Mouse (Mus musculus) limb, embryonic 13.5 days (tissue): ENCODE data around the gene Ikbke. TPM values are rescaled to one million over a fixed set of nuclear protein-coding genes. Genes with fewer than 3 reads are reported as not detected.

Experiments used
- ATAC-seq: fragments of 200-750 bp; cut with Nextera tagmentation; 2 replicates; pipeline ENCODE4 v1.8.0; 2017; ENCODE audit warnings: low read depth, moderate number of reproducible peaks, moderate TSS enrichment; ENCODE audit not compliant: low FRiP score
- H3K27ac ChIP-seq: fragments of 300-500 bp; sonication (generic); 2 replicates; pipeline ENCODE4 v1.5.1; 2015; ENCODE audit warnings: inconsistent platforms, mild to moderate bottlenecking, moderate library complexity
- H3K27me3 ChIP-seq: fragments of 300-500 bp; sonication (generic); 2 replicates; pipeline ENCODE4 v1.6.1; 2015; ENCODE audit warnings: mild to moderate bottlenecking, inconsistent platforms
- H3K36me3 ChIP-seq: fragments of 300-500 bp; sonication (generic); 2 replicates; pipeline ENCODE4 v1.6.1; 2015; ENCODE audit warnings: inconsistent platforms, mild to moderate bottlenecking, moderate library complexity
- H3K4me1 ChIP-seq: fragments of 300-500 bp; sonication (generic); 2 replicates; pipeline ENCODE4 v1.6.1; 2015; ENCODE audit warnings: inconsistent platforms
- H3K4me2 ChIP-seq: fragments of 300-500 bp; sonication (generic); replicated peaks from 2 replicates; pipeline ENCODE4 v1.6.1; 2015; ENCODE audit warnings: inconsistent platforms, mild to moderate bottlenecking, moderate library complexity
- H3K4me3 ChIP-seq: fragments of 300-500 bp; sonication (generic); 2 replicates; pipeline ENCODE4 v1.5.1; 2015; ENCODE audit warnings: moderate library complexity, mild to moderate bottlenecking, inconsistent platforms
- H3K9ac ChIP-seq: fragments of 300-500 bp; sonication (generic); 2 replicates; pipeline ENCODE4 v1.6.1; 2015; ENCODE audit warnings: mild to moderate bottlenecking, inconsistent platforms
- H3K9me3 ChIP-seq: fragments of 300-500 bp; sonication (generic); 2 replicates; pipeline ENCODE4 v1.6.1; 2016; ENCODE audit warnings: inconsistent platforms
- WGBS: fragments of 180-500 bp; shearing (Covaris S2); methylation state at CpG from one replicate; pipeline ENCODE4 v1.1.7; 2015; 5-methylcytosine and 5-hydroxymethylcytosine counted together
- polyA plus RNA-seq: library from polyadenylated mRNA; unstranded; fragments of >200 nt; fragmentation: Nextera tagmentation; extraction: Ambion mirVana; gene quantifications from 2 replicates; pipeline ENCODE4 v1.2.1, GENCODE M21; 2015

Ikbke gene
- polyA plus RNA-seq, 1 experiment from 2014 or later: 3.7 TPM

DNA sequence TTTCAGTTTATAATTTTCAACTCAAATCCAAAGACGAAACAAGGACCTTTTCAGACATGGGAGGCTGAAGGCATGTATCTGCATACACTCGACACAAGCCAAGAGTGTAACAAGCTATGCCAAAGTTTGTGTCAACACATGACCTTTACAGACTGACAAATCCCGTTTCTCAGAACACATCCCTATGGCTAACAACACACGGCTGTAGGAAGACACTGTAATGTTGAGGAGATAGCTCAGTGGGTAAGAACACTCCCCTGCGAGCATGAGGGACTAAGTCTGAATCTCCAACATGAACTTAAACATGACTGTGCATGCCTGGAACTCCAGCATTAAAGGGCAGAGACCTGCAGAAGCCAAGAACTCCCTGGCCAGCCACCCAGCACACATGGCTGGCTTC is 73.1 kb downstream of the Ikbke start:
- Histone ChIP-seq H3K27me3 (no peaks in the 10 kb centered on the region), H3K4me2 (no peak overlapping the region), H3K9me3 (no peaks in the 10 kb centered on the region), H3K4me3 (no peak overlapping the region), H3K9ac (no peak overlapping the region), H3K4me1 (peaks cover 4% of the 10 kb centered on the region; the same call in 1 of the 2 replicates), H3K36me3 (no peaks in the 10 kb centered on the region), H3K27ac (no peak overlapping the region)
- 85% methylated on average over 5 of the region's 5 CpGs for WGBS
- no peak for ATAC-seq

DNA sequence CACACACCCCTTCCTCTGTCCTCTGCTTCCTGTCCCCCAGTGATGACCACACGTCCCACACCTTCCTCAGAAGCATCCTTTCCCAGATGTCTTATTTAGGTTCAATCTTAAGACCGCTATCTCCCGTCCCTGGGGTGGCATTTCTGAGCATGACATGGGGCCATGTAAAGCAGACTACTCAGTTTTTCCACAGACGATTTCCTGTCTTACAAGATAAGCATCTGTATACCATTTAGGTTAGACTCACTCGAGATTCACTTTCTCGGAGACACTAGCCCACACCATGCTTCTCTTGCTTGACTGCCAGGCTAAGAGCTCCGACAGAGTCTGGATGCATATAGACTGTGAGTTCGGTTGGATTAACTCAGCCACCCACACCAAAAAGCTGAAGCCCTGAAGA is 74.9 kb downstream of the Ikbke start:
- Histone ChIP-seq H3K9me3 (no peaks in the 10 kb centered on the region), H3K4me3 (no peak overlapping the region), H3K4me2 (no peak overlapping the region), H3K36me3 (no peaks in the 10 kb centered on the region), H3K9ac (no peak overlapping the region), H3K27me3 (0 out of 2 replicates have a peak, but pooled peaks cover 4% of the 10 kb centered on the region), H3K4me1 (peaks cover 22% of the 10 kb centered on the region), H3K27ac (no peak overlapping the region)
- WGBS: 77% methylated on average over 8 of the region's 8 CpGs
- no peak for ATAC-seq

Other genes with a start within 250 kb of the Ikbke start
- gene Mapkapk2, start 181.8 kb downstream of the Ikbke start, polyA plus RNA-seq: 42.7 and 43.3 TPM in 2 replicates
- gene Dyrk3, start 141.3 kb downstream of the Ikbke start, polyA plus RNA-seq: 2.9 and 3.0 TPM in 2 replicates
- 63.1 and 65.4 TPM in 2 replicates for gene Eif2d, start 126.4 kb downstream of the Ikbke start, polyA plus RNA-seq
- gene Rassf5, start 34.3 kb downstream of the Ikbke start, polyA plus RNA-seq: 1.9 and 2.1 TPM in 2 replicates
- gene Srgap2, start 247.7 kb upstream of the Ikbke start, polyA plus RNA-seq: 16.6 and 16.9 TPM in 2 replicates
- gene Fam72a, start 248.3 kb upstream of the Ikbke start, polyA plus RNA-seq: 2.5 and 2.8 TPM in 2 replicates